Mouse (Mus musculus) forebrain, embryonic 11.5 days (tissue): ENCODE measurements around the gene Tmem63c. TPM values are rescaled to one million over a fixed set of nuclear protein-coding genes. Genes with fewer than 3 reads are reported as not detected.

Experiments used
- ATAC-seq: fragments of 200-750 bp; cut with Nextera tagmentation; replicated peaks from 2 replicates; pipeline ENCODE4 v1.8.0; 2017; ENCODE audit warnings: moderate TSS enrichment; ENCODE audit not compliant: low FRiP score
- DNase-seq: peaks from one replicate; pipeline ENCODE4 v3.0.0-alpha.2; 2017; ENCODE audit warnings: low spot score
- H3K27ac ChIP-seq: fragments of 300-500 bp; sonication (generic); 2 replicates; pipeline ENCODE4 v1.5.1; 2014; ENCODE audit warnings: low read depth, low read length
- H3K27me3 ChIP-seq: fragments of 300-500 bp; sonication (generic); 2 replicates; pipeline ENCODE4 v1.6.1; 2014; ENCODE audit warnings: mild to moderate bottlenecking, low read length, mixed read lengths; ENCODE audit not compliant: control insufficient read depth, insufficient read depth
- H3K36me3 ChIP-seq: fragments of 300-500 bp; sonication (generic); 2 replicates; pipeline ENCODE4 v1.6.1; 2014; ENCODE audit warnings: mild to moderate bottlenecking, low read length, moderate library complexity, mixed read lengths; ENCODE audit not compliant: control insufficient read depth, insufficient read depth
- H3K4me1 ChIP-seq: fragments of 300-500 bp; sonication (generic); replicated peaks from 2 replicates; pipeline ENCODE4 v1.6.1; 2014; ENCODE audit warnings: low read length, mixed read lengths; ENCODE audit not compliant: control insufficient read depth, insufficient read depth
- H3K4me2 ChIP-seq: fragments of 300-500 bp; sonication (generic); 2 replicates; pipeline ENCODE4 v1.6.1; 2014; ENCODE audit warnings: low read depth, mild to moderate bottlenecking, low read length, moderate library complexity, mixed read lengths; ENCODE audit not compliant: severe bottlenecking
- H3K4me3 ChIP-seq: fragments of 300-500 bp; sonication (generic); 2 replicates; pipeline ENCODE4 v1.5.1; 2014; ENCODE audit warnings: low read depth, low read length
- H3K9ac ChIP-seq: fragments of 300-500 bp; sonication (generic); 2 replicates; pipeline ENCODE4 v1.6.1; 2014; ENCODE audit warnings: low read length
- H3K9me3 ChIP-seq: fragments of 300-500 bp; sonication (generic); 2 replicates; pipeline ENCODE4 v1.6.1; 2016; ENCODE audit warnings: low read length, mixed read lengths; ENCODE audit not compliant: control insufficient read depth
- whole genome bisulfite sequencing: fragments of 180-500 bp; shearing (Covaris S2); extraction: QIAGEN DNeasy Blood & Tissue Kit; methylation state at CpG from one replicate; pipeline ENCODE4 v1.1.7; 2014; 5-methylcytosine and 5-hydroxymethylcytosine counted together
- polyA plus RNA-seq: library from polyadenylated mRNA; unstranded; fragments of >200 nt; fragmentation: Nextera tagmentation; extraction: Ambion mirVana; gene quantifications from 2 replicates; pipeline ENCODE4 v1.2.1, GENCODE M21; 2014

Tmem63c gene
- polyA plus RNA-seq, 1 experiment from 2014 or later: 0.32 TPM

GRCm38 (mm10) chr12:87047536-87047935 is 26.4 kb downstream of the Tmem63c start:
- Histone ChIP-seq H3K4me2 (no peak overlapping the region), H3K9ac (no peak overlapping the region), H3K36me3 (no peaks in the 10 kb centered on the region), H3K4me3 (no peak overlapping the region), H3K27ac (no peak overlapping the region), H3K4me1 (no peaks in the 10 kb centered on the region; the same call in none of the 2 replicates), H3K9me3 (no peaks in the 10 kb centered on the region), H3K27me3 (no peaks in the 10 kb centered on the region)
- WGBS: 63% methylated on average over 3 of the region's 3 CpGs
- ATAC-seq: no peak
- DNase-seq: no peak

- DNase-seq (peak; percentile 88), ATAC-seq (no peak; the same call in 1 of the 2 replicates)
- H3K36me3 ChIP-seq: no peaks in the 10 kb centered on the region
- no peaks in the 10 kb centered on the region for H3K4me1 ChIP-seq
- no peaks in the 10 kb centered on the region; the same call in 1 of the 2 replicates for H3K27me3 ChIP-seq
- H3K9ac ChIP-seq: no peak overlapping the region
- 34% methylated on average over 11 of the region's 16 CpGs for WGBS
- no peak overlapping the region for H3K4me2 ChIP-seq
- no peak overlapping the region for H3K4me3 ChIP-seq
- no peaks in the 10 kb centered on the region for H3K9me3 ChIP-seq
- no peak overlapping the region for H3K27ac ChIP-seq
These were observed 31.7 kb downstream of the Tmem63c start for GRCm38 (mm10) chr12:87052661-87053321.

GRCm38 (mm10) chr12:87054873-87055272 is 33.7 kb downstream of the Tmem63c start:
- no peak overlapping the region for H3K9ac ChIP-seq
- H3K27ac ChIP-seq: no peak overlapping the region
- no peaks in the 10 kb centered on the region for H3K36me3 ChIP-seq
- ATAC-seq (no peak), DNase-seq (no peak)
- H3K4me1 ChIP-seq: no peaks in the 10 kb centered on the region
- no peaks in the 10 kb centered on the region; the same call in 1 of the 2 replicates for H3K27me3 ChIP-seq
- no peak overlapping the region for H3K4me3 ChIP-seq
- no peak overlapping the region for H3K4me2 ChIP-seq
- WGBS: 81% methylated on average over 7 of the region's 7 CpGs
- H3K9me3 ChIP-seq: no peaks in the 10 kb centered on the region

GRCm38 (mm10) chr12:87057066-87057465 is 35.9 kb downstream of the Tmem63c start:
- Histone ChIP-seq H3K4me3 (no peak overlapping the region), H3K27me3 (no peaks in the 10 kb centered on the region; the same call in 1 of the 2 replicates), H3K9ac (no peak overlapping the region), H3K27ac (no peak overlapping the region), H3K4me2 (no peak overlapping the region), H3K9me3 (no peaks in the 10 kb centered on the region), H3K36me3 (no peaks in the 10 kb centered on the region), H3K4me1 (no peaks in the 10 kb centered on the region)
- WGBS: 66% methylated on average over 17 of the region's 17 CpGs
- DNase-seq (no peak), ATAC-seq (no peak)

- no peaks in the 10 kb centered on the region for H3K36me3 ChIP-seq
- no peak for ATAC-seq
- no peaks in the 10 kb centered on the region for H3K27me3 ChIP-seq
- no peak overlapping the region for H3K4me3 ChIP-seq
- H3K9me3 ChIP-seq: no peaks in the 10 kb centered on the region
- 88% methylated on average over 11 of the region's 11 CpGs for WGBS
- no peak overlapping the region for H3K9ac ChIP-seq
- H3K27ac ChIP-seq: no peak overlapping the region
- DNase-seq: no peak
- H3K4me2 ChIP-seq: no peak overlapping the region
- H3K4me1 ChIP-seq: no peaks in the 10 kb centered on the region
These were observed 44.3 kb downstream of the Tmem63c start for GRCm38 (mm10) chr12:87065446-87065845.

GRCm38 (mm10) chr12:87066429-87066828 is 45.3 kb downstream of the Tmem63c start:
- DNase-seq (no peak), ATAC-seq (no peak)
- Histone ChIP-seq H3K27me3 (no peaks in the 10 kb centered on the region), H3K36me3 (no peaks in the 10 kb centered on the region), H3K4me1 (no peaks in the 10 kb centered on the region), H3K9me3 (no peaks in the 10 kb centered on the region), H3K9ac (no peak overlapping the region), H3K4me2 (no peak overlapping the region), H3K27ac (no peak overlapping the region), H3K4me3 (no peak overlapping the region)
- WGBS: 90% methylated on average over 5 of the region's 5 CpGs

GRCm38 (mm10) chr12:87070520-87070919 is 49.4 kb downstream of the Tmem63c start:
- no peaks in the 10 kb centered on the region for H3K4me1 ChIP-seq
- no peaks in the 10 kb centered on the region for H3K27me3 ChIP-seq
- no peaks in the 10 kb centered on the region for H3K36me3 ChIP-seq
- H3K9ac ChIP-seq: no peak overlapping the region
- H3K9me3 ChIP-seq: no peaks in the 10 kb centered on the region
- no peak overlapping the region for H3K27ac ChIP-seq
- DNase-seq (no peak), ATAC-seq (no peak)
- no peak overlapping the region for H3K4me2 ChIP-seq
- H3K4me3 ChIP-seq: no peak overlapping the region
- WGBS: 80% methylated on average over 5 of the region's 5 CpGs

- 80% methylated on average over 2 of the region's 2 CpGs for WGBS
- H3K4me2 ChIP-seq: no peak overlapping the region
- no peak for ATAC-seq
- no peak overlapping the region for H3K4me3 ChIP-seq
- no peak overlapping the region for H3K27ac ChIP-seq
- H3K27me3 ChIP-seq: no peaks in the 10 kb centered on the region
- no peak overlapping the region for H3K9ac ChIP-seq
- DNase-seq: no peak
- no peaks in the 10 kb centered on the region for H3K9me3 ChIP-seq
- H3K4me1 ChIP-seq: no peaks in the 10 kb centered on the region
- no peaks in the 10 kb centered on the region for H3K36me3 ChIP-seq
These were observed 55.5 kb downstream of the Tmem63c start for GRCm38 (mm10) chr12:87076610-87077009.

GRCm38 (mm10) chr12:87082797-87083196 is 61.7 kb downstream of the Tmem63c start:
- 84% methylated on average over 8 of the region's 8 CpGs for WGBS
- no peak for DNase-seq
- Histone ChIP-seq H3K9me3 (no peaks in the 10 kb centered on the region), H3K4me1 (no peaks in the 10 kb centered on the region), H3K27ac (no peak overlapping the region), H3K4me2 (no peak overlapping the region), H3K27me3 (no peaks in the 10 kb centered on the region), H3K36me3 (no peaks in the 10 kb centered on the region), H3K4me3 (no peak overlapping the region), H3K9ac (no peak overlapping the region)
- ATAC-seq: no peak
